Mouse (Mus musculus) forebrain, postnatal 0 days (tissue): ENCODE data around the gene Zbtb16. TPM values are rescaled to one million over a fixed set of nuclear protein-coding genes. Genes with fewer than 3 reads are reported as not detected.

Experiments used
- ATAC-seq: fragments of 200-750 bp; cut with Nextera tagmentation; 2 replicates; pipeline ENCODE4 v1.8.0; 2017; ENCODE audit warnings: mild to moderate bottlenecking, moderate library complexity
- DNase-seq: peaks from one replicate; pipeline ENCODE4 v3.0.0-alpha.2; 2015
- H3K27ac ChIP-seq: fragments of 300-500 bp; sonication (generic); 2 replicates; pipeline ENCODE4 v1.5.1; 2014; ENCODE audit warnings: low read depth, mild to moderate bottlenecking, antibody characterized with exemption, low read length, moderate library complexity, mixed read lengths
- H3K27me3 ChIP-seq: fragments of 300-500 bp; sonication (generic); 2 replicates; pipeline ENCODE4 v1.6.1; 2014; ENCODE audit warnings: mild to moderate bottlenecking, low read length, mixed read lengths; ENCODE audit not compliant: insufficient read depth
- H3K36me3 ChIP-seq: fragments of 300-500 bp; sonication (generic); 2 replicates; pipeline ENCODE4 v1.6.1; 2014; ENCODE audit warnings: mild to moderate bottlenecking, moderate library complexity; ENCODE audit not compliant: insufficient read depth
- H3K4me1 ChIP-seq: fragments of 300-500 bp; sonication (generic); 2 replicates; pipeline ENCODE4 v1.6.1; 2014; ENCODE audit warnings: antibody characterized with exemption; ENCODE audit not compliant: insufficient read depth
- H3K4me2 ChIP-seq: fragments of 300-500 bp; sonication (generic); 2 replicates; pipeline ENCODE4 v1.6.1; 2014; ENCODE audit warnings: low read depth, mild to moderate bottlenecking, moderate library complexity
- H3K4me3 ChIP-seq: fragments of 300-500 bp; sonication (generic); 2 replicates; pipeline ENCODE4 v1.5.1; 2014; ENCODE audit warnings: low read depth, low read length, mixed read lengths
- H3K9ac ChIP-seq: fragments of 300-500 bp; sonication (generic); 2 replicates; pipeline ENCODE4 v1.6.1; 2014; ENCODE audit warnings: mild to moderate bottlenecking
- H3K9me3 ChIP-seq: fragments of 300-500 bp; sonication (generic); 2 replicates; pipeline ENCODE4 v1.6.1; 2016; ENCODE audit warnings: low read length
- CTCF ChIP-seq: sonication (generic); IDR thresholded peaks from 2 replicates; pipeline ENCODE4 v1.5.1; 2016; ENCODE audit warnings: antibody characterized with exemption, control low read depth, low read depth
- WGBS: fragments of 180-500 bp; shearing (Covaris S2); extraction: QIAGEN DNeasy Blood & Tissue Kit; methylation state at CpG from one replicate; pipeline ENCODE4 v1.1.7; 2014; 5-methylcytosine and 5-hydroxymethylcytosine counted together
- polyA plus RNA-seq: library from polyadenylated mRNA; unstranded; fragments of >200 nt; fragmentation: Nextera tagmentation; extraction: Ambion mirVana; gene quantifications from 2 replicates; pipeline ENCODE4 v1.2.1, GENCODE M21; 2015
- total RNA-seq: library from RNA; depleted of rRNA; stranded (reverse); fragments of >200 nt; gene quantifications from 2 replicates; pipeline ENCODE4 v1.2.3, GENCODE M21; 2014

Zbtb16 gene
- total and polyA plus RNA-seq, 2 experiments from 2014 or later: 6.8 to 12.6 TPM

- DNase-seq (no peak), ATAC-seq (no peak)
- no peak overlapping the region for H3K9ac ChIP-seq
- WGBS: 30% methylated on average over 10 of the region's 10 CpGs
- no peak overlapping the region for H3K27ac ChIP-seq
- no peaks in the 10 kb centered on the region for H3K9me3 ChIP-seq
- H3K4me1 ChIP-seq: no peaks in the 10 kb centered on the region
- H3K4me3 ChIP-seq: no peak overlapping the region
- no peak overlapping the region for H3K4me2 ChIP-seq
- H3K36me3 ChIP-seq: no peaks in the 10 kb centered on the region
- no peaks in the 10 kb centered on the region for H3K27me3 ChIP-seq
- no peak for TF ChIP-seq CTCF
Observed at GRCm38 (mm10) chr9:48859828-48860525, 24.0 kb upstream of the Zbtb16 start.

GRCm38 (mm10) chr9:48857944-48858343 lies 21.9 kb upstream of the Zbtb16 start:
- Histone ChIP-seq H3K27me3 (no peaks in the 10 kb centered on the region), H3K9me3 (no peaks in the 10 kb centered on the region), H3K36me3 (no peaks in the 10 kb centered on the region), H3K9ac (no peak overlapping the region), H3K4me2 (no peak overlapping the region), H3K27ac (no peak overlapping the region), H3K4me1 (no peaks in the 10 kb centered on the region), H3K4me3 (no peak overlapping the region)
- ATAC-seq (no peak), DNase-seq (no peak)
- WGBS: 73% methylated on average over 7 of the region's 7 CpGs
- no peak for TF ChIP-seq CTCF

- WGBS: 88% methylated on average over 4 of the region's 4 CpGs
- TF ChIP-seq CTCF: no peak
- no peak overlapping the region for H3K4me2 ChIP-seq
- H3K27ac ChIP-seq: no peak overlapping the region
- no peak overlapping the region for H3K4me3 ChIP-seq
- DNase-seq: no peak
- ATAC-seq: no peak
- no peaks in the 10 kb centered on the region for H3K27me3 ChIP-seq
- H3K9ac ChIP-seq: no peak overlapping the region
- no peaks in the 10 kb centered on the region for H3K9me3 ChIP-seq
- no peaks in the 10 kb centered on the region for H3K36me3 ChIP-seq
- H3K4me1 ChIP-seq: no peaks in the 10 kb centered on the region
Observed at GRCm38 (mm10) chr9:48856240-48856639, 20.2 kb upstream of the Zbtb16 start.

- no peak for TF ChIP-seq CTCF
- H3K27ac ChIP-seq: no peak overlapping the region
- WGBS: 92% methylated on average over 5 of the region's 5 CpGs
- DNase-seq (no peak), ATAC-seq (no peak)
- no peak overlapping the region for H3K4me3 ChIP-seq
- no peaks in the 10 kb centered on the region for H3K27me3 ChIP-seq
- H3K4me2 ChIP-seq: no peak overlapping the region
- no peak overlapping the region for H3K9ac ChIP-seq
- no peaks in the 10 kb centered on the region for H3K9me3 ChIP-seq
- no peaks in the 10 kb centered on the region for H3K4me1 ChIP-seq
- no peaks in the 10 kb centered on the region for H3K36me3 ChIP-seq
Observed at GRCm38 (mm10) chr9:48849531-48849930, 13.5 kb upstream of the Zbtb16 start.

- no peak overlapping the region for H3K27ac ChIP-seq
- peaks cover 8% of the 10 kb centered on the region for H3K4me1 ChIP-seq
- H3K27me3 ChIP-seq: peaks cover 10% of the 10 kb centered on the region; the same call in 1 of the 2 replicates
- WGBS: 93% methylated on average over 3 of the region's 3 CpGs
- no peak overlapping the region for H3K4me3 ChIP-seq
- H3K9me3 ChIP-seq: no peaks in the 10 kb centered on the region
- H3K36me3 ChIP-seq: no peaks in the 10 kb centered on the region
- DNase-seq: no peak
- no peak overlapping the region for H3K9ac ChIP-seq
- TF ChIP-seq CTCF: no peak
- H3K4me2 ChIP-seq: no peak overlapping the region
- ATAC-seq: no peak
Observed at GRCm38 (mm10) chr9:48839568-48839967, 3.5 kb upstream of the Zbtb16 start.

- H3K4me2 ChIP-seq: no peak overlapping the region
- peaks cover 14% of the 10 kb centered on the region for H3K4me1 ChIP-seq
- ATAC-seq (no peak), DNase-seq (no peak)
- no peaks in the 10 kb centered on the region for H3K36me3 ChIP-seq
- 46% methylated on average over 4 of the region's 4 CpGs for WGBS
- no peak overlapping the region for H3K4me3 ChIP-seq
- no peak overlapping the region for H3K9ac ChIP-seq
- peaks cover 16% of the 10 kb centered on the region for H3K27me3 ChIP-seq
- no peak for TF ChIP-seq CTCF
- no peak overlapping the region for H3K27ac ChIP-seq
- H3K9me3 ChIP-seq: no peaks in the 10 kb centered on the region
Observed at GRCm38 (mm10) chr9:48838346-48838745, 2.3 kb upstream of the Zbtb16 start.

GRCm38 (mm10) chr9:48837181-48837580 lies 1.2 kb upstream of the Zbtb16 start:
- 5% methylated on average over 14 of the region's 14 CpGs for WGBS
- Histone ChIP-seq H3K9ac (no peak overlapping the region), H3K4me1 (peaks cover 14% of the 10 kb centered on the region), H3K4me3 (peak overlapping the region; percentile 59), H3K9me3 (no peaks in the 10 kb centered on the region), H3K27me3 (peaks cover 16% of the 10 kb centered on the region), H3K27ac (no peak overlapping the region), H3K4me2 (peak overlapping the region; percentile 99), H3K36me3 (0 out of 2 replicates have a peak, but pooled peaks cover 4% of the 10 kb centered on the region)
- TF ChIP-seq CTCF: peak; percentile 51
- no peak for ATAC-seq
- peak; percentile 50 for DNase-seq
